ENCODE assay signal across 7 mouse cellular contexts in genomic region chr16:10374254-10375011, GRCm38 (mm10). TPM values are rescaled to one million over a fixed set of nuclear protein-coding genes. Genes with fewer than 3 reads are reported as not detected.
DNase-seq lines count a peak whose midpoint lies in the region; ATAC-seq and TF ChIP-seq lines count a peak whose summit lies in the region.

No protein-coding gene starts in this region.

- no peak overlapping the region for H3K27ac ChIP-seq in ES-Bruce4 (ENCODE audit: insufficient read depth, low read length)
- no peak overlapping the region for H3K27ac ChIP-seq in ES-E14 (ENCODE audit: insufficient read depth, low read depth, low read length, poor library complexity, severe bottlenecking)
- no peak overlapping the region for H3K27ac ChIP-seq in forebrain, embryonic 12.5 days
- no peak overlapping the region; the same call in 1 of the 2 replicates for H3K27ac ChIP-seq in intestine, postnatal 0 days (ENCODE audit: low read depth, low read length)

- H3K9me3 ChIP-seq in ES-Bruce4 (replicated peaks; ENCODE audit: control insufficient read depth, insufficient read depth, low read length, poor library complexity, severe bottlenecking) (no peaks in the 10 kb centered on the region), ES-E14 (ENCODE audit: control insufficient read depth, insufficient read depth, low read depth, low read length) (no peaks in the 10 kb centered on the region)
- H3K9me3 ChIP-seq in forebrain, embryonic 12.5 days = no peaks in the 10 kb centered on the region
- no peaks in the 10 kb centered on the region for H3K9me3 ChIP-seq in intestine, postnatal 0 days (ENCODE audit: control insufficient read depth)

- TF ChIP-seq EP300 in ES-Bruce4 (IDR thresholded peaks at IDR 0.05; ENCODE audit: insufficient read depth, low read depth, low read length) = no peak

- in situ Hi-C loops in ES-E14 (cut with MboI; ENCODE audit: low sequenced_read_pairs in 2 of 2, unreplicated experiment in 2 of 2) = loop anchor here in 1 of 2 experiments (25.0 kb wide), 1 partner anchor 287 kb away; no protein-coding TSS in a partner anchor

- TF ChIP-seq POLR2A in ES-Bruce4 (IDR thresholded peaks at IDR 0.05; ENCODE audit: insufficient read depth, low read length) = no peak

- H3K4me3 ChIP-seq in ES-Bruce4 (ENCODE audit: low read depth, low read length) = peak overlapping the region; percentile 39; the same call in 1 of the 2 replicates
- H3K4me3 ChIP-seq in ES-E14 (ENCODE audit: insufficient read depth in 1 of 2, low read depth in 1 of 2, low read length in 2 of 2, poor library complexity in 1 of 2, severe bottlenecking in 1 of 2) = peak overlapping the region in 1 of 2 experiments; percentile 39; a peak in 1 of 4 replicates
- 0 out of 2 replicates have a peak overlapping the region, but pooled peaks have one; percentile 9 for H3K4me3 ChIP-seq in forebrain, embryonic 12.5 days (replicated peaks)
- H3K4me3 ChIP-seq in intestine, postnatal 0 days (ENCODE audit: low read depth, low read length) = no peak overlapping the region

- peak; percentile 62 for DNase-seq in ES-E14 (ENCODE audit: low read depth, low spot score)
- DNase-seq in lung, adult 18-20 months = peak; percentile 72 to 75
- DNase-seq in retina, embryonic 14.5 days (ENCODE audit: low spot score) = peak; percentile 75

- H3K4me2 ChIP-seq in forebrain, embryonic 12.5 days = peak overlapping the region; percentile 49
- peak overlapping the region; percentile 45 for H3K4me2 ChIP-seq in intestine, postnatal 0 days (replicated peaks; ENCODE audit: low read depth)

- H3K9ac ChIP-seq in ES-Bruce4 (ENCODE audit: low read depth, poor library complexity, severe bottlenecking) = no peak overlapping the region
- H3K9ac ChIP-seq in ES-E14 (ENCODE audit: insufficient read depth, low read depth, low read length, poor library complexity, severe bottlenecking) = no peak overlapping the region
- no peak overlapping the region for H3K9ac ChIP-seq in forebrain, embryonic 12.5 days
- H3K9ac ChIP-seq in intestine, postnatal 0 days (ENCODE audit: low read depth, low read length) = no peak overlapping the region

- WGBS in forebrain, embryonic 12.5 days = 19% methylated on average over 13 of the region's 13 CpGs
- 18% methylated on average over 13 of the region's 13 CpGs for WGBS in intestine, postnatal 0 days

- no peaks in the 10 kb centered on the region for H3K36me3 ChIP-seq in ES-Bruce4 (ENCODE audit: control insufficient read depth, insufficient read depth, low read length, poor library complexity, severe bottlenecking)
- no peaks in the 10 kb centered on the region for H3K36me3 ChIP-seq in ES-E14 (ENCODE audit: control insufficient read depth, insufficient read depth, low read length, poor library complexity, severe bottlenecking)
- H3K36me3 ChIP-seq in forebrain, embryonic 12.5 days (replicated peaks) = no peaks in the 10 kb centered on the region
- H3K36me3 ChIP-seq in intestine, postnatal 0 days (ENCODE audit: control insufficient read depth, insufficient read depth) = no peaks in the 10 kb centered on the region

- H3K27me3 ChIP-seq in ES-Bruce4 (ENCODE audit: control insufficient read depth, insufficient read depth, low read length, poor library complexity, severe bottlenecking) = no peaks in the 10 kb centered on the region
- no peaks in the 10 kb centered on the region for H3K27me3 ChIP-seq in forebrain, embryonic 12.5 days
- H3K27me3 ChIP-seq in intestine, postnatal 0 days (replicated peaks; ENCODE audit: control insufficient read depth, insufficient read depth, low read length) = no peaks in the 10 kb centered on the region

- peak; percentile 92 for ATAC-seq in forebrain, embryonic 12.5 days (ENCODE audit: low FRiP score)
- peak; percentile 51; the same call in 1 of the 2 replicates for ATAC-seq in intestine, postnatal 0 days
- ATAC-seq in megakaryocyte-erythroid progenitor cell, adult 5-6 weeks (replicated peaks; ENCODE audit: low FRiP score, low TSS enrichment, poor library complexity, severe bottlenecking) = no peak

- H3K4me1 ChIP-seq in ES-Bruce4 (ENCODE audit: control insufficient read depth, insufficient read depth, low read length) (peaks cover 9% of the 10 kb centered on the region), ES-E14 (ENCODE audit: control insufficient read depth in 2 of 2, insufficient read depth in 2 of 2, low read length in 2 of 2, poor library complexity in 1 of 2) (peaks cover 7 to 25% of the 10 kb centered on the region in 2 experiments; a peak in 2 of 4 replicates)
- H3K4me1 ChIP-seq in forebrain, embryonic 12.5 days = peaks cover 14% of the 10 kb centered on the region
- no peaks in the 10 kb centered on the region for H3K4me1 ChIP-seq in intestine, postnatal 0 days (replicated peaks; ENCODE audit: control insufficient read depth, insufficient read depth, low read length)

- no peak for TF ChIP-seq CTCF in ES-Bruce4 (IDR thresholded peaks at IDR 0.05; ENCODE audit: low read depth, low read length)
- no peak for TF ChIP-seq CTCF in intestine, postnatal 0 days (IDR thresholded peaks at IDR 0.05; ENCODE audit: low read depth)

TF ChIP-seq in ES-E14, 5 proteins besides CTCF, POLR2A, EP300 and RAD21:
- TF ChIP-seq MAFK (IDR thresholded peaks at IDR 0.05; ENCODE audit: insufficient read depth, low read depth, low read length) (no peak), ZC3H11A (IDR thresholded peaks at IDR 0.05; ENCODE audit: borderline replicate concordance, low read depth, low read length) (no peak), ZNF384 (IDR thresholded peaks at IDR 0.05; ENCODE audit: low read depth, low read length) (no peak)

RNA-seq across cellular contexts. Expression of gene Tekt5, which starts 20.9 kb away (rescaled TPM):
- polyA plus RNA-seq in ES-Bruce4 (2011; ENCODE audit: insufficient read depth, insufficient read length, low read depth, missing spikeins) = 0.55 TPM in 1 of 2 replicates, not detected in the other
- total RNA-seq in ES-E14 (2012; rRNA removed) = 0.11 and 0.22 TPM in 2 replicates
- 0.14 and 0.18 TPM in 2 replicates for polyA plus RNA-seq in forebrain, embryonic 12.5 days (2016; fragmentation: Nextera tagmentation; extraction: Ambion mirVana)
- 0.26 TPM in 1 of 2 replicates, not detected in the other for polyA plus RNA-seq in intestine, postnatal 0 days (2015; fragmentation: Nextera tagmentation; extraction: Ambion mirVana)
- not detected in 2 replicates for total RNA-seq in megakaryocyte-erythroid progenitor cell, adult 5-6 weeks (2014; fragmentation: Nextera tagmentation)
- total RNA-seq in megakaryocyte-erythroid progenitor cell, adult 5-6 weeks (2017) = 0.19 TPM in 1 of 2 replicates, not detected in the other

RNA-seq across cellular contexts. Expression of gene Nubp1, which starts 37.3 kb away (rescaled TPM):
- 25.7 and 34.4 TPM in 2 replicates for polyA plus RNA-seq in ES-Bruce4 (2011; ENCODE audit: insufficient read depth, insufficient read length, low read depth, missing spikeins)
- total RNA-seq in ES-E14 (2012; rRNA removed) = 53.5 and 67.4 TPM in 2 replicates
- polyA plus RNA-seq in forebrain, embryonic 12.5 days (2016; fragmentation: Nextera tagmentation; extraction: Ambion mirVana) = 54.3 and 57.9 TPM in 2 replicates
- polyA plus RNA-seq in intestine, postnatal 0 days (2015; fragmentation: Nextera tagmentation; extraction: Ambion mirVana) = 29.6 and 32.4 TPM in 2 replicates
- total RNA-seq in megakaryocyte-erythroid progenitor cell, adult 5-6 weeks (2014; fragmentation: Nextera tagmentation) = 39.1 and 51.6 TPM in 2 replicates
- total RNA-seq in megakaryocyte-erythroid progenitor cell, adult 5-6 weeks (2017) = 46.8 and 51.8 TPM in 2 replicates
